Mouse (Mus musculus): ENCODE results near the gene Pitpnm3.
"Not testable (repeated sequence)": the region's sequence is repeated elsewhere in the genome, so short reads cannot be mapped to it uniquely, and the experiment has no call there.

Gene Pitpnm3

GRCm38 (mm10) chr11:72135383-72136158 lies at the start of gene Pitpnm3:
Pitpnm3 (minus strand) TSS chr11:72135778.
- DNase-seq (ENCODE audit: low spot score in 2 of 2) = no peak

DNA sequence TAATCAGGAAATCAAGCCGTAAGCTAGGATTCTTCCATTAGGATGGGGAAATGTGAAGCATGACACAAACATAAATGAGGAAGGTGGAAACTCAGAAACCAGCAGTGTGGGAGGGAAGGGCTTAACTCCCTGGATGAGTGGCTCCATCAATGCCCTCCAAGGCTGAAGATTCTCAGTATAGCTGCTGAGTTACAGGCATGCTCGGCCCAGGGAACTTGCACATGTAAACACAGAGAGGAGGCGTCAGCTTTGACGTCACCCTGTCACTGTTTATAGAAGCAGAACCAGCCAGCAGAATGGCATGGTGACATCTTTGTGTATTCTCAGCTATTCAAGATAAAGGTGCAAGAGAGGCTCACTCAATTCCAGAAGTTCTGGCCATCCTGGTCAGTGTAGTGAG lies 48.7 kb upstream of the Pitpnm3 start:
- DNase-seq (ENCODE audit: low spot score in 2 of 2) = no peak

DNA sequence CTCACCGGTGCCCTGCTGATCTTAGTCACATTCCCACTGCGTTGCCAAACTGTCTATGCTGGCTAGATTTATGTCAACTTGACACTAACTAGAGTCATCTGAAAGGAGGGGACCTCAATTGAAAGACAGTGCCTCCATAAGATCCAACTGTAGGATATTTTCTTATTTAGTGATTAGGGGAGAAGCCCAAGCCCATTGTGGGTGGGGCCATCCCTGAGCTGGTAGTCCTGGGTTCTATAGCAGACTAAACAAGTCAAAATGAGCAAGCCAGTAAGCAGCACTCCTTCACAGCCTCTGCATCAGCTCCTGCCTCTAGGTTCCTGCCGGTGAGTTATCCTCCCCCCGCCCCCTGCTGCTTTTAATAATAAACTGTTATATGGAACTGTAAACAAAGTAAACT lies 45.6 kb upstream of the Pitpnm3 start:
- no peak for DNase-seq (ENCODE audit: low spot score in 2 of 2)

DNA sequence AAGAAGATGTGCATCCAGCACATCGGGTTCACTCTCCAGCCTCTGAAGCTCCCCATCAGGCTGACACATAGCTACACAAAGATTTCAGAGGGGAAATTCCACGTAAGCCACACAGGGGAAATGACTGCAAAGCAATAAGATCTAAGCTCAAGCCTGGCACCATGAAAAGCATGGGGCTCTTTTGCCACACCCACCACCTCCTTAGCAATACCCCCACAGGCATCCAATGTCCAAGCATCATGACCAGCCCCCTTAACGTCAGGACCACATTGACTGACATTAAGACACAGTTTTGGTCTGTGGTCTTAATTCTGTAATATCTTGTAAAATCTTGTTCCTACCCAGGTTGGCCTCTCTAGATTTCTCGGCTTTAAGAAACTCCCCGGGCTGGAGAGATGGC lies 45.0 kb upstream of the Pitpnm3 start:
- no peak for DNase-seq (ENCODE audit: low spot score in 2 of 2)

DNA sequence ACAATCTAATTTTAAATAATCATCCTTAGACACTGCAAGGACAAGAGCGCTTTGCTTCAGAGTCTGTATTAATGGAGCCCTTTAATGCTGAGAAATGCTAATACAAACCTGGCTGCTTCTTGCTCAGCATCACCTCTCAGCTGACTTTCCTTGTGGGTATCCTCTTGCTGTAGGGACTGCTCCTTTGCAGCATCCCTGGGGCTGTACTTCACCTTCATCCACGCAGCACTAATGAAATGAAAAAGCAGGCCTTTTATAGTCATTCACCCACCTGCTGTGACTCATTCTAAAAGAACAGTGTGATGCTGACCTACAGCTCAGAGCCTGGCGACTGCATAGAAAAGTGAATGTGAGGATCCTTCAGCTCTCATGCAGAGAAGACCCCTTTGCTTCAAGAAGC lies 41.0 kb upstream of the Pitpnm3 start:
- DNase-seq (ENCODE audit: low spot score in 2 of 2) = no peak

DNA sequence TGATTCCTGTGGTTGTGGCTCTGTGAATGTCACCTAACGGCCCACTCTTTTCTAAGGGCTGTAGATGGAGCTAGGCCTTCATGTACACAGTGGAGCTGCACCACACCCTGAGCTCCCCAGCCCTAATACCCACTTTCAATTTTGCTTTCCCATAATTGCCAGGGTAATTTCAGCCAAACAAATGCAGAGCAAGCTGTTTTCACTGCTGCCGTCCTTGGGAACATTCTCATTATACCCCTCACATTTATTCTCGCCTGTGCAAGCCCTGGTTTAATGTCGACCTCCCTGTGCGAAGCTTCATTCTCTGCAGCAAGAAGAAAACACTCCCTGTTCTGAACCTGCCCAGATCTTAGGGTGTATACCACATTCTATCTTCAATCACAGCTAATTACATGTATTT lies 40.4 kb upstream of the Pitpnm3 start:
- DNase-seq (ENCODE audit: low spot score in 2 of 2) = no peak

DNA sequence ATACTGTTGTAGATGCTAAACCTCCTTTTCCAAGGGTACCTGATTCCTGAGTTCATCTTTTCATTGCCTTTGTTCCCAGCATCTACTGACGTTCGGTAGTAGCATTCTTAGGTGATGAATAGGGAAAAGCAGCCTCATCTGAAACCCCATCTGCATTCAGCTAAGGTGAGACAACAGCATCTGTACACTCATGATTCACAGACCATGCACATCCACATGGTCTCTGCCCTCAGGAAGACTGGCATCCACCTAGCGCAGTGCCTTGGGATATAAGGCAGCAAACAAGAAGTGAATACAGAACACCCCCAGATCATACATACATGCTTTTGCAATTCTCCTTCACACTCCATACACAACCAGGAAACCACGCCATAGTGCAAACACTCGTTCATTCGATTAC lies 39.1 kb upstream of the Pitpnm3 start:
- DNase-seq (ENCODE audit: low spot score in 2 of 2) = no peak

GRCm38 (mm10) chr11:72173506-72173905 lies 37.9 kb upstream of the Pitpnm3 start:
- DNase-seq (ENCODE audit: low spot score in 2 of 2) = no peak

GRCm38 (mm10) chr11:72171906-72172305 lies 36.3 kb upstream of the Pitpnm3 start:
- not testable (repeated sequence) for DNase-seq (ENCODE audit: low spot score in 2 of 2)

GRCm38 (mm10) chr11:72169871-72170270 lies 34.3 kb upstream of the Pitpnm3 start:
- no peak for DNase-seq (ENCODE audit: low spot score in 2 of 2)

DNA sequence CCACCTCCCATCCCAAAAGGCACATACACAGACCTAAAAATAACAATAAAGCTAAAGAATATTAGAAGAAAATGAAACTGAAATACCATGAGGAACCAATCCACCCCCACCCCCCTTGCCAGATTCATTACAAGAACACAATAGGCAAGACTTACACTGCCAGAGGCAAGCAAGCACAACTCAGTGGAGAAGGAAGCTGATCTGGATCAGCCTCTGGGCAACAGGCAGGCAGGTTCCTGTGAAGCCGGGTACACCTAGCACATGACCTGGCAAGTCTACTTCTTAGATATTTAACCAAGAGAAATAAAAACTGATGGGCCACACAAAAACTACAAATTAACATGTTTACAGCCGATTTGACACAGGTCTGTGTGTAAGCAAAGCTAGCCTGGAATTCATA lies 27.6 kb upstream of the Pitpnm3 start:
- DNase-seq (ENCODE audit: low spot score in 2 of 2) = no peak

- DNase-seq (ENCODE audit: low spot score in 2 of 2) = no peak
Observed at GRCm38 (mm10) chr11:72156624-72157023, 21.0 kb upstream of the Pitpnm3 start.

- DNase-seq (ENCODE audit: low spot score in 2 of 2) = no peak
Observed at GRCm38 (mm10) chr11:72155981-72156428, 20.4 kb upstream of the Pitpnm3 start.

GRCm38 (mm10) chr11:72155186-72155980 lies 19.8 kb upstream of the Pitpnm3 start:
- no peak for DNase-seq (ENCODE audit: low spot score in 2 of 2)

DNA sequence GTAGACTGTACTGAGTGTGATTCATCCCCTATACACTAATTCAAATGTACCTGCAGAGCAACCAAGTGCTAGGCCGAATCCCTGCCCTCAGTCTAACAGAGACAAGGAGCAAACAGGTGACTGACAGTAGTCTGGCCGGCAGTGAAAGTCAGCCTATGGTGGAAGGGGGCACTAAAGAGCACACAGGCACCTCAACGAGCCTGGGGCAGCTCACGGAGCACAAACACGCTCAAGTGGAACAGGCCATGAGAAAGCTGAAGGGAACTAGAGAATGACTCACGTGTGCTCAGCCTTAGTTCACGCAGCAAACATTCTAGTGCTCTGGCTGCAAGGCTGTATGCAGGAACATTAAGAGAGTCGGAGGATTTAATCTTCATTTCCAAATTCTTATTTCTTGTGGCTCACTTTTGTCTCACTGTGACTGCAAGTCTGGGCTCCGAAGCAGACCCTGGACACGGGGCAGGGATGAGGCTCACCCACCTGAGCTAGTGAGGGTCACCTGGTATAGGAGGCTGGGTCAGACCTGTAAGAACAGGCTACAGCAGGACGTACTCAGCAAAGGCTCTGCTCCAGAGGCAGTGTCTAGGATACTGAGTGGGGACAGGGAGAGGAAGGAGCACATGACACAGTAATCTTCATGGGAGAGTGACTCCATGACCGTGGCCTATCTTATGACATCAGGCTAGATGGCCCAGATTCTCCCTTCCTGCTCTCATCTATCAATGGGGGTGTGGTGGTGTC lies 17.7 kb upstream of the Pitpnm3 start:
- no peak for DNase-seq (ENCODE audit: low spot score in 2 of 2)

GRCm38 (mm10) chr11:72151120-72151519 lies 15.5 kb upstream of the Pitpnm3 start:
- no peak for DNase-seq (ENCODE audit: low spot score in 2 of 2)

DNA sequence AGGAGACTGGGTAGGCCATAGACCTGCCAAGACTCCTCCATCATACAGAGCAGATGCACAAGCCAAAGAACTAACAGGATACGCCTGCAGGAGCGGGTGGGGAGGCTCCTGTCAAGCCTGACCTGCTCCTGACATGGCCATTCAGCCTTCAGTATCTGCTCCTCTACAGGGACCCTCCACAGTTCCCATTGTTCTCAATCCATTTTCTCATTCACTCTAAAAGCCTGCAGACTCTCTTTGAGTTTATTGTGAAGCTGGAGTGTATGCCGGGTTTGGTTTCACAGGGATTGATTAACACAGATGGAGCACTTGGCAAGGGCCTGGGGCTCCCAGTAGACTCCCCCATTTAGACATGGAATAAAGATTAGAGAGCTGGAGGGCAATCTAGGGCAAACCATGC lies 12.3 kb upstream of the Pitpnm3 start:
- no peak for DNase-seq (ENCODE audit: low spot score in 2 of 2)

GRCm38 (mm10) chr11:72145877-72146248 lies 10.3 kb upstream of the Pitpnm3 start:
- DNase-seq (ENCODE audit: low spot score in 2 of 2) = no peak

- no peak for DNase-seq (ENCODE audit: low spot score in 2 of 2)
Observed at GRCm38 (mm10) chr11:72145182-72145876, 9.8 kb upstream of the Pitpnm3 start.

DNA sequence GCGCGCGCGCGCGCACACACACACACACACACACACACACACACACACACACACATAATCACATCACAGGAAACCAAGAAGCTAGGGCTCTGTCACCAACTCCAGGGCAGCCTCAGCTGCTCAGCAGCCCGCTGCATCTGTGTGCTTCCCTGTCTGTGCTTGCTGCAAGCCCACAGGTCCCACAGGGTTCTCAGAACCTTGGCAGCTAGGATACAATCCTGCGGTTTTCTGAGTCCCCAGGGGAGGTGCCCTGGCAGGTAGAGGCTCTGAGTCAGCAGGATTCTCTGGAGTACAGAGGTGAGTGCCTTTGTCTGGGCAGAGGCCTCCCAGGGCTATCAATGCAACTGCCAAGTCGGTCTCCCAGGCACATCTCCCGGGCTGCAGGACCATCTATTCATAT lies 7.3 kb upstream of the Pitpnm3 start:
- no peak for DNase-seq (ENCODE audit: low spot score in 2 of 2)

- DNase-seq (ENCODE audit: low spot score in 2 of 2) = no peak
Observed at GRCm38 (mm10) chr11:72140198-72140597, 4.6 kb upstream of the Pitpnm3 start.
